Mouse (Mus musculus) gastrocnemius, postnatal 14 days (tissue): ENCODE data around the gene E2f2. TPM values are rescaled to one million over a fixed set of nuclear protein-coding genes. Genes with fewer than 3 reads are reported as not detected.
A peak's percentile ranks its signal among the peaks of the same experiment; 100 is the strongest.

ENCODE experiments used
- DNase-seq: peaks from one replicate; pipeline ENCODE4 v3.0.0; 2021; ENCODE audit warnings: mixed read lengths
- intact Hi-C: fragments of 180-260 bp; cut with DNase I; formaldehyde crosslinking; loops from one replicate; pipeline ENCODE4 v1.15.1; 2025; ENCODE audit warnings: low total_unique reads
- total RNA-seq, 2 experiments: library from RNA; stranded (reverse); gene quantifications; 2 replicates each; pipeline ENCODE4 v1.2.3; 2021

Gene E2f2
- total RNA-seq, 2 experiments from 2014 or later = 4.0 to 6.5 TPM

DNA sequence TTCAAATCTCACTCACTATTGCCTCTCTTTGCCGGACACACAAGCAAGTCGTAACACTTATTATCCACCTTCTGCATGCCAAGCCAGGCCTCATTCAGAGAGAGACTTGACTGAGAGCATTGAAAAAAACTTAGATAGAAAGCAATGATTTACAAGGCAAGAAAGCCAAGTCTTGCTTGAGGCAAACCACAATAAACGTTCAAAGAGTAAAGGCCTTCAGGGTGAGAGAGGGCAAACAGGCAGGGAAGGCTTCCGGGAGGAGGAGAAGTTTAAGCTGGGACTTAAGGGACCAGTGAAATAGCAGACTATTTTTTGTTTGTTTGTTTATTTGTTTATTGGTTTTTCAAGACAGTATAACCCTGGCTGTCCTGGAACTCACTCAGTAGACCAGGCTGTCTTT is 1.8 kb upstream of the E2f2 start:
- intact Hi-C loops = no loop called here
- no peak for DNase-seq

DNA sequence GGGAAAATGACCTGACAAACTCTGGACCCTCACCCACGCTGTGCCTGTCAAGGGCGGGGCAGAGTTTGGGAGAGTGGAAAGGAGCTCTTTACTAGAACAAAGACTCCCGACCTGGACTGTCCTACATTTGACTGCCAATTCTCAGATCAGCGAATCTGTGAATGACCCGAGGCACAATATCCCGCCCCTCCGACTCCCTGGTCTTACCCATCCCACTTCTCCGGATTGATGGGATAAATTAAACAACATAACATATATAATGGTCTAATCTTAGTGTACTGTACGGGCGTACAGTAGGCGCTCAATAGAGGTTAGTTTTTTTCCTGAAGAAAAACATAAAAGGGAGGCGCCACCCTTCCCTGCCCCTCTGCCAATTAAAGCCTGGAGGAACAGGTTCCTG is 739 bp upstream of the E2f2 start:
- DNase-seq = no peak
- intact Hi-C loops = no loop called here

DNA sequence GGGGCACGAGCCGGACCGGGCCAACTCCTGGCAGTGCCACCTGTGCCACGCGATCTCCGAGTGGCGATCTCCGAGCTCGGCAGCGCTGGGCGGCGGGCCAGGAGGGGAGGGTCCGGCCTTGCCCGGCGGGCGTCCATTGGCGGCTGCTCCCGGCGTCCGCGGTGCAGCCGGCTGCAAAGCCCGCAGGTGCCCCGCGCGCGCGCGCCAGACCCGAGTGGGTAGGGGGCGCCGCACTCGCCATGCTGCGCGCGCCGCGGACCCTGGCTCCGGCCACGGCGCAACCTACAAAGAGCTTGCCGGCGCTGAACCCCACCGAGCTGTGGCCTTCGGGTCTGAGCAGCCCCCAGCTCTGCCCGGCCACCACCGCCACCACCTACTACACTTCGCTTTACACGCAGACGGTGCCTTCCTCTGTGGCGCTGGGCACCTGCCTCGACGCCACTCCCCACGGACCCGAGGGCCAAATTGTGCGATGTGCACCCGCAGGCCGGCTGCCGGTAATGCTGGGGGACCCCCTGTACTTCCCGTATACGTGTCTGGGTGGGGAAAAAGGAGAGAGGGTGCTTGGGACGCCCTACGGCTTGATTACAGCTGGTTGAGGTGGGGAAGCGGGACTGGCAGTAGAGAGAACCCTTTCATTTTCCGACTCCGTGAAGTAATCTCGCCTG is 482 bp downstream of the E2f2 start:
- intact Hi-C loops = no loop called here
- DNase-seq = peak; percentile 74

DNA sequence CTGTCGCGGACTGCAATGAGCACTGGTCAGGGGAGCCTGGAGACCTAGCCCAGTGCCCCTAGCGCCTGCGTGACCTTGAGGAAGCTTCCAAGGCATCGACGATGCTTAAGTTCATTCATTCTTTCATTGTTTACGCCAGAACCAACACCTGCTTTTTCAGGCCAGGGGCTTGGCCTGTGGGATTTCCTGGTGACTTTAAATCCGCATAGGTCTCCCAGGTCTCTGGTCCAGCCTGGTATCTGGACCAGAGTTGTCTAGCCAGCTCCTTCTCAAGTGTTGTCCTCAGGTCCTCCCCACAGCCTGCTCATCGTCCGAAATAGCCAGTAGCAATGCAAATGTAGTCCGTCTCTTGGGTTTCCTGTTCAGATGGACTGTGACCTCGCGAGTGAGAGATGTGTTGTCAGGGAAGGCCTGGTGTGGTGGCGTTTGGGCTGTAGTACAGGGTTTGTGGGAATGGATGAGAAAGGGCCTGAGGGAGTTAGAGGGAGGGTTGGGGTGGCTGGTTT is 1.1 kb downstream of the E2f2 start:
- DNase-seq = no peak
- intact Hi-C loops = no loop called here

DNA sequence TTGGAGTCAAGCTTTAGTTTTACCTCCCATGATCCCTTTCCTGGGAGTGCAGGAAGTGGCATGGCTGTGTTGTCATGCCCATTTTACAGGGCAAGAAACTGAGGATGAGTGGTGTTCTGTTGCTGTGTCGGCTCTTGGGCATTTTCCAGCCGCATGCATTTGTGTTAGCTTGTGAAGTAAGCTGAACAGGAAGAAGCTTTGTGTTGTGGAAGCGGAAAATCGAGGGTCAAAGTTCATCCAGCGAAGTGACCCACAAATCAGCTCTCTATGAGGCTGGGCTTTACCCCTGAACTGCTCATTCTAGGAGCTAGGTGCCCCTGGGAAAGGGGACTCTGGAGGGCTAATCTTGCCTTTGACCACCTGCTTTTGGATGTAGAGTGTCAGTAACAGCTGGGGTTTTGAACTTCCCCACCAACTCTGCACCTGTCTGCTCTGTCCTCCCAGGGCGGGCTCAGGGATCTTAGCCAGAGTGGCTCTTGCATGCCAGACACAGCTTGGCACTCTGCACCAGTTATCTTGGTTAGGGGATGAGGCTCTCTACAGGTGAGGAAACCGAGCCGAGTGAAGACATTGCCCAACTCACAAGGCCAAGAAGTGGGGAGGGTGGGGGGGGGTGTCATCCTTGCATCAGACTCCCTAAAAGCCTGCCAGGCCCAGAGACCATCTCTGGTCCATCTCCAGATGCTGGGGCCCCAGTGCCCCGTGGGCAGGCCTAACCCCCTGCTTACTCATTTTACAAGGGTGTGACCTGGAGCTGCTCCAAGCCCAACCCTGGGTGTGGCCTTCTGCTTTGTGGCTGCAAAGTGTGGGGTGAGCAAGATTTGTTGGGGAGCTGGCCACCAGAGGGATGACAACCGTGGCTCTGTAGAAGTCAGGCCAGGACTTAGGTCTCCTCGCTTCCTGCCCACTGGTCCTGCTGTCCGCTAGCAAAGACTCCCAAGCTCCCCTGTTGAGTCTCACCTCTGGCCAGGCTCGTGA is 2.3 kb downstream of the E2f2 start:
- DNase-seq = peak; percentile 67
- intact Hi-C loops = no loop called here

DNA sequence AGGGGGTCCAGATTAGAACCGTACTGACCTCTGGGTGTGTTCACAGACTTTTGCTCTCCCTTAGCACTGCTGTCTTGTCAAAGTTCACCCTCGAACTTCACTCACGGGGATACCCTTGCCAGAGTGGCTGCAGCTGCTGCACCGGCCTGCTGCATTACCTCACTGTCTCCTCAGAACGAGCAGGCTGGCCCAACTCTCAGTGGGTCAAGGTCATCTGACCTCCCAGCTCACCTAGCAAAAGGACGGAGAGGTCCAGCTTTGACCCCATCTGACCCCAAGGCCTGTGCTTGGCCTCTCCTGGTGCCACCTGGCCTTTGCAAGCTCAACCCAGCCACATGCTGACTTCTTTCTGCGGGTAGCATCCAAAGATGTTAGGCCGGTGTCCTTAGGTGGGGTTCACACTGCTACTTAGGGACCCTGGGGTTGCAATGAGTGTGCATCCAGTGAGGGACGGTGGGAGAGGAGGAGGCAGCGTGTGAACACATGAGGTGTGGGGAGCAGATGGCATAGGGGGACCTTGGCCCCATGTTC is 3.9 kb downstream of the E2f2 start:
- DNase-seq = no peak
- intact Hi-C loops = no loop called here

DNA sequence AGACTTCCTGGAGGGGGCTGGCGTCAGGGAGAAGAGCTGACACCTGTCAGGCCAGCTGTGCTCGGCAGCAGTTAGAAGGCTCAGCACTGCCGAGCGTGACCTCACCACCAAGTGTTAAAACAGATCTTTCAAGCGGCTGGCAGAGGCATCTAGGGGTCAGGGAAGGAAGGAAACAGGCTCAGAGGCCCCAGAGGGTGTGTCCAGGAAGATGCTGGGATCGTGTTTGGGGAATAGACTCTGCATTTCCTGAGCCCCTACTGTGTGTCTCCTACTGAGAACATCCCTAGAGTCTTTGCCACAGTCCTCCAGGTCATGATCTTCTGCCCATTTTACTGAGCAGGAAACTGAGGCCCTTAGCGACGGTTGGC is 5.0 kb downstream of the E2f2 start:
- intact Hi-C loops = no loop called here
- peak; percentile 38 for DNase-seq

DNA sequence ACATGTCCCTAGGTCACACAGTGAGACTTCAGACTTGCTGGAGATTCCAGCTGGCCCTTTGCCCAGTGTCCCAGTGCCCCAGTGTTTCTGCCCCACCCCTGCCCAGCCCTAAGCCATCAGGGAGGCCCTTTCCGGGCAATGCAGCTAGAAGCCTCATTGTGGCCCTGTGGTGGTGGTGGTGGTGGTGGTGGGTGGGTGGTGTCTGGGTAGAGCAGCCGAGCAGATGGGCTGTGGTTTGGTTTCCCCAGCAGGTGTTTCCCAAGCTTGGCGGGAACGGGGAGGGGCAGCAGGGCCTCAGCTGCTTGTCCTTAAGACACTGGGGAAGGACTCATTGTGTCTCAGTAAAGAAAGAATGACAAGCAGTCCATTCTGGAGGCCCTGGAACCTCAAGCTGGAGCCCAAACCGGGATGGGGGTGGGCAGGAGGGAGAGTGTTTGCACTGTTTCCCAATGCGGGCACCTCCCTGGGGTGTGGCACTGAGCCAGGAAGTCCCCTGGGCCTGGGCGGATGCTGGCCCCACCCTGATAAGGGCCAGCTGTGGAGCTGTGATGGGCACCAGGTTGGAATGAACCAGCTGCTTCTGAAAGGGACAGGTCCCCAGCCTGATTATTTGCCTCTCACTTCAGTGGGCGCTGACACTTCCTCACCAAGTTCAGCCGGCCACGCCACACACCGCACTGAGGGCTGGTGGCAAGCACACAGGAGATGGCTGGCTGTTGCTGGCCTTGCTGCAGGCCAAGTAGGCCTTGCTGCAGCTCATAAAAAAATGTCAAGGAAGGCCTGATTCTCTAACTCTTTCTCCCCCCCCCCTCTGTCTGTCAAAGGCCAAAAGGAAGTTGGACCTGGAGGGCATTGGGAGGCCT is 5.6 kb downstream of the E2f2 start:
- DNase-seq = peak; percentile 54

DNA sequence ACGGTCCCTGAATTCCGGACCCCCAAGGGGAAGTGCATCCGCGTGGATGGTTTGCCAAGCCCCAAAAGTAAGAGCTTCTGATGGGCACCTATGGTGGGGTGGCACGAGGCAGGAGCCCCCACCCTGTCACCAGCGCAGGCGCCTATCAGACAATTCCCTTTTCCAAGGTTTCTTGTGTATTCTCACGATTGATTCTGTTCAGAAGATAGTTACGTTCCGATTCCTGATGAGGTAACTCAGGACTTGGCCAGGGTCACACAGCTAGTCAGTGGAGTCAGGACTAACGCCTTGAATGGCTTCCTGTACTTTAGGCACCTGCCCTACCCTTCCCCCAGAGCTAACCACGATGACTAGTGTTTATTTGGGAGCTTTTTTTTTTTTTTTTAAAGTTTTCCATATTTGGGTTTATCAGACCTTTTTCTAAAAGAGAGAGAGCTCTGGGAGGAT is 6.3 kb downstream of the E2f2 start:
- intact Hi-C loops = no loop called here
- no peak for DNase-seq

More for the DNA sequence above, 5.6 kb downstream of the E2f2 start:
- intact Hi-C loops = no loop called here

DNA sequence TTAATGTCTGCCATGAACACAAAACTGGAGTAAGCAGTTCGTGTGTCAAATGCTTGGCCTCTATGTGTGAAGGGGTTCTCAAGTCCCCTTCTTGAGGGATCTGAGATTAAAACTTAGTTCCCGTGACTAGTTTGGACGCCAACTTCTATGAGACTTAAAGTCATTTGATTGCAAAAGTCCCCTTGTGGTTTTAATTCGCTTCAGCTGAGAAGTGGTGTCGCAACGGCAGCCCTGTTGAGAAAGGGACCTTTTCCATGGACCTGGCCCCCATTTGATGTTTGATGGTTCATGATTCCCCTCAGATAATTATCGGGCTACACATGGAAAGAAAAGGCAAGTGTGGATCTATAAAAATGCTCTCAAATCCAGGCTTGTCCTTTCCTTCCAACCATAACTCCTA is 7.3 kb downstream of the E2f2 start:
- intact Hi-C loops = no loop called here
- DNase-seq = no peak

DNA sequence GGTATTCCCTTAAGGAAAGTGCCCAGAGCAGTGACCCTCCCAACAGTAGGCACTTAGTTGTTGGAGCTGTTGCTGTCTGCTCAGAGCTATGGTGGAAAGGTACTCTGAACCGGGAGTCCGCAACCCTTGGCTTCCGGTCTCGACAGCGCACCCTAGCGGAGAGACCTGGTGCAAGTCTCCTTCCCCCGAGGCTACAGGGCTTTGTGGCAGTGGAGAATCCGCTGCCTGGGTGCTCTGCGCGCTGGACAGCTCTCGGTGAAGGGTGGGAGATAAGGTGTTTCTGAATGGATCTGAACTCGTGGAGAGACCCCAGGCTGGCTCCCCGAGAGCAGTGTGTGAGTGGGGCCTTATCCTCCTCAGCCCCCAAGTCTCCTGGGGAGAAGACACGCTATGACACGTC is 7.8 kb downstream of the E2f2 start:
- intact Hi-C loops = no loop called here
- DNase-seq = peak; percentile 88

DNA sequence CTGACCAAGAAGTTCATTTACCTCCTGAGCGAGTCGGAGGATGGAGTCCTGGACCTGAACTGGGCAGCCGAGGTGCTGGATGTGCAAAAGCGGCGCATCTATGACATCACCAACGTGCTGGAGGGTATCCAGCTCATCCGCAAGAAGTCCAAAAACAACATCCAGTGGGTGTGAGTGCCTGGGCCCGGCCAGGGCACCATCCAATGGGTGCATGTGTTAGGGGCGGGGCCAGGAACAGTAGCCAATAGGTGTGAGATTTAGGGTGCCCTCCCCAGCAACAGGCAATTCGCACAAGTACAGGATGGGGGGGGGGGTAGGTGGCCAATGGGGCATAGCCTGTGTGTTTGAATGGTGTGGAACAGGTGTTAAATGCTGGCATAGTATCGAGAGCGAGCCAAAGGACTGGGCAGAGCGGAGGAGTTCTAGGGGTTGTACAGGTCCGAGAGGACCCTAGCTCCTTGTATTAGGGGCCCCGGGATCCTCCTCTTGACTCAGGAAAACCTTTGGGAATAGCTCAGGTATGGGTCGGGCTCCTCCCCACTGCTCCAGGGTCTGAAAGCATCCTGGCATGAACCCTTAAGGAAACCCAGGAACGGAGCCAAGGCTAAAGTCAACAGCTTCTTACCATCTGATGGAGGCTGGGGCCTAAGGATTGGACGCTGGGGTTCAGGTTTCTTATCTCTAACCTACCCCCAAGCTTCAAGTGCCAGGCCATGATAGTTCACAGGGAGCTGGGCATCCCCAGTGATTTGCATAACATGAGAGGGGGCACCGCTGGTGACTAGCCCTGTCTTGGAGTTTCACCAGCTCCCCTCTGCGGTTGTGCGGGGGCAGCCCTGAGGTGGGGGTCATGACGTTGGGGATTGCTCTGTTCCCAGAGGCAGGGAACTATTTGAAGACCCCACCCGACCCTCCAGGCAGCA is 8.5 kb downstream of the E2f2 start:
- DNase-seq = peak; percentile 86
- intact Hi-C loops = no loop called here

DNA sequence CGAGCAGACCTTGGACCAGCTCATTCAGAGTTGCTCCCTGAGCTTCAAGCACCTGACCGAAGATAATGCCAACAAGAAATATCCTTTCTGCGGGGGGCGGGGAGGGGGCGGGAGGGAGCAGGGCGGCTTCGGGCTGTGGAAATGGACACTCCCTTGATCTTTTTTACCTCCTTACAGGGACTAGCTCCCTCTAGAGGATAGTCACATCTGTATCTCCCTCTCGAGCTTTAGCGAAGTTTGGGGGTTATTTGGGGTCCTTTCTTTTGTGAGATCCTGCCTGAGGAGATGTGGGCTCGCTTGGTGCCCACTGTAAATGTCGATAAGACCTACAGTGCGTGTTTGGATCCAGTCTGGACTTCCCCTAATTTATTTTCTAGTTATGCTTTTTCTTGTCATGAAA is 9.2 kb downstream of the E2f2 start:
- intact Hi-C loops = no loop called here
- no peak for DNase-seq

DNA sequence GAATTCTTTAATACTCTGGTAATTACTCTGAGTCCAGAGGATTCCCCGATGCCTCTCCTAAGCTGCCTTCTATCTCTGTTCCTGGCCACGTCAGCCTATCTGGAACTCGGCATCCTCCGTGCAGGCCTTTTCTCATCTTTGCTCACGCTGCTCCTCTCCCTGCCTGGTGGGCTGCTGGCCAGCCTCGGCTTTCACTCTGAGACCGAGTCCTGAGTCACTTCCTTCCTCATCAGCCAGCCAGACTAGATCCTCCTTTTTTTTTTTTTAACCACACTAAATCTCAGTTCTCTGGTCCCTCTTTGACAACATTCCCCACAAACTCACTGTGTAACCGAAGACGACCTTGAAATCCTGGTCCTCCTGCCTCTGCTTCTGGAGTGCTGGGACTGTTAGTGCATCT is 13.2 kb downstream of the E2f2 start:
- DNase-seq = peak; percentile 82
- intact Hi-C loops = no loop called here

DNA sequence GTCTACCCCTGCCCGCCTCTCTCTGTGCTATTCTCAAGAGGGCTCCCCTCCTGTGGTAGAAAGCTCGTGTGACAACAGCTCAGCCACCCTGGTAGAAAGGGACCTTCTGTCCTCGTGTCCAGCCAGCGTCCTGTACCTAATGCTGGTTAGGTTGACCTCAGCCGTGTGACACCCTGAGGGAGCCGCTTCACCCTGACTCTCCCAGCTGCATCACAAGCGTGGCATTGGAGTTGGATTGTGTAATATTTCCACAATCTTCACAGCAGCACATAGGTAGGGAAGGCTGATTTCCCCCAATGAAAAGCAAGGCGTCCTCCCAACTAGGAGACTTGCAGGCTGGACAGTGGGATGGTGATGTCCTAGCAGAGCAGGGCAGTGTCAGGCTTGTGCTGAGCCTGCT is 14.1 kb downstream of the E2f2 start:
- intact Hi-C loops = no loop called here
- no peak for DNase-seq

DNA sequence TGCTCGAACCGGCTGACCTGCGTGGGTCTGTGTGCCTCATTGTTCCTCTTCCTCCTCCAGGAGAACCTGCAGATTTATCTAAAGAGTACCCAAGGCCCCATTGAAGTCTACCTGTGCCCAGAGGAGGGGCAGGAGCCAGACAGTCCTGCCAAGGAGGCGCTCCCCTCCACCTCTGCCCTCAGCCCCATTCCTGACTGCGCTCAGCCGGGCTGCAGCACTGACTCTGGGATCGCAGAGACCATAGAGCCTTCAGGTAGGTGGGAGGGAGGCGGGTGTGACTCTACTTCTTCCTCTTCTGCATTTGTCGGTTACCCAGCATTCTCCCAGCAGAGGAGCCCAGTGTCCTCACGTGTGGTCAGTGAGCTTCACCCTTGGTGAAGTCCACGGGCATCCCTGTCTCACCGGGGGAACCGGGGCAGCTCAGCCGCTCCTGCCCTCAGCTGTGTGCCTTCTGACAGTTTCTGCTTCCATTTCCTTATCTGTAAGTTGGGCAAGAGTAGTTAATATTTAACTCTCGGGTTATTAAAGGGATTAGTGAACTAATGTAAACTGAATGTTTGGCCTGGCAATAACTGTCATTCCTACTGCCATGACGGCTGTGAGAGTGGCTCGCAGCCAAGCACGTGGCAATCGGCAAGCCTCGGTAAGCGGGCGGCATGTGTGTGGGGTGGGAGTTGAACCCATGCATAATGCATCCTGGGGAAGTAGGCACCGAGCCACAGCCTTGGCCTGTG is 14.7 kb downstream of the E2f2 start:
- no peak for DNase-seq
- intact Hi-C loops = no loop called here

DNA sequence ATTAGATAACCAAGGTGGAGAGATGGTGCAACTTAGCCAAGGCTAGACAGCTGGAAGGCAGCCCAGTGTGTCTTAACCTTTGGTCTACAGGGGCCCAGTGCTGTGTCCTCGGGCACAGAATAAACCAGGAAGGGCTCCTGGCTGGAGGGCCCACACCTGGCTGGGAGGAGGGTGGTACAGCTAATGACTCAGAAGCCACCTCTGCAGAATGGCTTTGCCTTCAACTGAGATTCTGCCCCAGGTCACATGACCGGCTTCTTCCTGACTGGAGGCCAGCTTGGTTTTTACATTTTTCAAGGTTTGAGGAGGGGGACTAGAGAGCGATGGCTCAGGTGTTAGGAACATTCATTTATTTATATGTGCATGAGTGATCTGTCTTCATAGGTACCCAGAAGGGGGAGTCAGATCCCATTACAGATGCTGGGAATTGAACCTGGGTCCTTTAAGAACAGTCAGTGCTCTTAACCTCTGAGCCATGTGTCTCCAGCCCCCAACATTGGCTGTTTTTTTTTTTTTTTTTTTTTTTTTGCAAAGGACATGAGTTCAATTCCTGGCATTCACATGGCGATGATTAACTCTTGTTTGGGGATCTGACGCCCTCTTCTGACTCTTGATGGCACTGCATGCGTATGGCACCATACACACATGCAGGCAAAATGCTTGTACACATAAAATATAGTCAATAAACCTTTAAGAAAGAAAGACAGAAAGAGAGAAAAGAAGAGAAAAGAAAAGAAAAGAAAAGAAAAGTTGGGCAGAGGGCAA is 17.0 kb downstream of the E2f2 start:
- no peak for DNase-seq
- intact Hi-C loops = no loop called here
